Mouse (Mus musculus): ENCODE data around the gene Cd24a.

DNA sequence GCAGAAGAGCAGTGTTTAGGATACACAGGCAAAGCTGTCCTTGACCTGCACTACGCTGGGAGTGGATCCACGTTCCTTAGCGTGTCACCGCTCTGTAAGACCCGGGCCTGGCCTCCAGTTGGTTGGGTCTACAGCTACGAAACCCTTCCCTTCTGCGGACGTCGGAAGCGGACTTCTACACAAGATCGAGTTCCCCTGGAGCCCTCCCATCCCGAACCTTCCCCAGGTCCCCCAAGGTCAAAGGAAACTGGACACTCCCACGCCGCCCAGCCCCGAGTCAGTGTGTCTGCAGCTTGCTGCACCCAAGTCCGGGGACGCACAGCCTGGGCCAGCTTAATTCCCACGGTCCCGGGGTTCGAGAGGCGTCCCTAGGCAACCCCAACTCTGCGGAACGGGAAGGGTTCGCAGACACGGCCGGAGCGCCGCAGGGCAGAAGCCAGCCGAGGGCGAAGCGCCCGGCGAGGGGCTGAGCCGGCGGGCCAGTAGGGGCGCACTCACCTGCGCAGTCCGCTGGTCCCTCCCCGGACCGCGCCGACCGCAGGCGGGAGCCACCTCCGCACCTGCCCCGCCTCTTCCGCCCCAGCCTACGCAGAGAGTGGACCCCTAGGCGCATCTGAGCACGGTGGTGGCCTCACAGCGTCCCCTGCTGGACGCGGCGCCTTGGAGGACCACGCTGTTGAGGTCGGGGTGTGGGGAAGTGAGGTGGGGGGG is 37.5 kb upstream of the Cd24a start, which contains the start of gene 1700021F05Rik:
- peak; percentile 86 for TF ChIP-seq CTCF (conservative IDR thresholded peaks at IDR 0.05; ENCODE audit: insufficient read depth, insufficient read length, low read depth, low read length)
- TF ChIP-seq POLR2A (IDR thresholded peaks at IDR 0.05; ENCODE audit: low read depth, low read length): peak; percentile 65
